Mouse (Mus musculus) cerebellum, adult 2 months (tissue): ENCODE results near the gene Apc2. TPM values are rescaled to one million over a fixed set of nuclear protein-coding genes. Genes with fewer than 3 reads are reported as not detected.

Source experiments
- DNase-seq, 2 experiments: peaks; one replicate each; pipeline ENCODE4 v3.0.0; 2021
- H3K27ac ChIP-seq: fragments of 200-500 bp; 2 replicates; pipeline ENCODE4 v1.5.1; 2012; ENCODE audit warnings: low read length, control low read depth, inconsistent platforms; ENCODE audit not compliant: insufficient read depth
- H3K27me3 ChIP-seq: fragments of 200-500 bp; 2 replicates; pipeline ENCODE4 v1.6.1; 2012; ENCODE audit warnings: inconsistent platforms, mild to moderate bottlenecking, low read length, moderate library complexity; ENCODE audit not compliant: control insufficient read depth, insufficient read depth
- H3K4me1 ChIP-seq: fragments of 200-500 bp; 2 replicates; pipeline ENCODE4 v1.6.1; 2011; ENCODE audit warnings: low read length; ENCODE audit not compliant: control insufficient read depth, insufficient read depth
- H3K4me3 ChIP-seq: fragments of 200-500 bp; replicated peaks from 2 replicates; pipeline ENCODE3; 2011; ENCODE audit warnings: mild to moderate bottlenecking, low read depth, low read length, control low read depth; ENCODE audit not compliant: insufficient read depth
- CTCF ChIP-seq: fragments of 200-500 bp; IDR thresholded peaks from 2 replicates; pipeline ENCODE4 v1.5.1; 2011; ENCODE audit warnings: low read depth, mild to moderate bottlenecking, control low read depth, low read length, moderate library complexity, borderline replicate concordance; ENCODE audit not compliant: insufficient read depth
- POLR2A ChIP-seq: fragments of 200-500 bp; IDR thresholded peaks from 2 replicates; pipeline ENCODE4 v1.6.1; 2011; ENCODE audit warnings: low read length, control low read depth, borderline replicate concordance; ENCODE audit not compliant: insufficient read depth
- WGBS: fragments of 180-500 bp; shearing (Covaris S2); methylation state at CpG from one replicate; pipeline ENCODE4 v1.1.7; 2018; 5-methylcytosine and 5-hydroxymethylcytosine counted together
- polyA plus RNA-seq: library from polyadenylated mRNA; depleted of rRNA; stranded (reverse); fragments of >200 nt; gene quantifications from 2 replicates; pipeline ENCODE4 v1.2.3, GENCODE M21; 2012

Apc2 gene
- polyA plus RNA-seq, 1 experiment, result 67.1 TPM

DNA sequence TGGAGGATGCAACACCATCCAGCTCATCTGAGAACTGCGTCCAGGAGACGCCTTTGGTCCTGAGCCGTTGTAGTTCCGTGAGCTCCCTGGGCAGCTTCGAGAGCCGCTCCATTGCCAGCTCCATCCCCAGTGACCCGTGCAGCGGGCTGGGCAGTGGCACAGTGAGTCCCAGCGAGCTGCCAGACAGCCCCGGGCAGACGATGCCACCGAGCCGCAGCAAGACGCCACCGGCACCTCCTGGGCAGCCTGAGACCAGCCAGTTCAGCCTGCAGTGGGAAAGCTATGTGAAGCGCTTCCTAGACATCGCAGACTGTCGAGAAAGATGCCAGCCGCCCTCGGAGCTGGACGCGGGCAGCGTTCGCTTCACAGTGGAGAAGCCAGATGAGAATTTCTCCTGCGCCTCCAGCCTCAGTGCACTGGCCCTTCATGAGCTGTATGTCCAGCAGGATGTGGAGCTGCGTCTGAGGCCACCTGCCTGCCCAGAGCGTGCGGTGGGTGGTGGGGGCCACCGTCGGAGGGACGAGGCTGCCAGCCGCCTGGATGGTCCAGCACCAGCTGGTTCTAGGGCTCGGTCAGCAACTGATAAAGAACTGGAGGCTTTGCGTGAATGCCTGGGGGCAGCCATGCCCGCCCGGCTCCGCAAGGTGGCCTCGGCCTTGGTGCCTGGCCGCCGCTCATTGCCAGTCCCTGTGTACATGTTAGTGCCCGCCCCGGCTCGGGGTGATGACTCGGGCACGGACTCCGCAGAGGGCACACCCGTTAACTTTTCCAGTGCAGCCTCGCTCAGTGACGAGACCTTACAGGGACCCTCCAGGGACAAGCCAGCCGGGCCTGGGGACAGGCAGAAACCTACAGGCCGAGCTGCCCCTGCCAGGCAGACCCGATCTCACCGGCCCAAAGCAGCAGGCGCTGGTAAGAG is 17.1 kb downstream of the Apc2 start:
- WGBS, result 35% methylated on average over 54 of the region's 54 CpGs
- no peaks in the 10 kb centered on the region for H3K27me3 ChIP-seq
- peaks cover 54% of the 10 kb centered on the region for H3K4me1 ChIP-seq
- no peak for TF ChIP-seq POLR2A
- TF ChIP-seq CTCF, result no peak
- no peak overlapping the region for H3K4me3 ChIP-seq
- H3K27ac ChIP-seq, result peak overlapping the region; percentile 23; the same call in 1 of the 2 replicates
- peak; percentile 65 to 70 for DNase-seq

DNA sequence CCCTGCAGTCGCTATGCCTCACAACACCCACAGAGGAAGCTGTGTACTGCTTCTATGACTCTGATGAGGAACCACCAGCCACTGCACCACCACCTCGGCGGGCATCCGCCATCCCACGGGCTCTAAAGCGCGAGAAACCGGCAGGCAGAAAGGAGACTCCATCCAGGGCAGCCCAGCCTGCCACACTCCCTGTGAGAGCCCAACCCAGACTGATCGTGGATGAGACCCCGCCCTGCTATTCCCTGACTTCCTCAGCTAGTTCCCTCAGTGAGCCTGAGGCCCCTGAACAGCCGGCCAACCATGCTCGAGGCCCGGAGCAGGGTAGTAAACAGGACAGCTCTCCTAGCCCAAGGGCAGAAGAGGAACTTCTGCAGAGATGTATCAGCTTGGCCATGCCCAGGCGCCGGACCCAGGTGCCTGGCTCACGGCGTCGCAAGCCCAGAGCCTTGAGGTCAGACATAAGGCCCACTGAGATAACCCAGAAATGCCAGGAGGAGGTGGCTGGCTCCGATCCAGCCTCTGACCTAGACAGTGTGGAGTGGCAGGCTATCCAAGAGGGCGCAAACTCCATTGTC is 17.9 kb downstream of the Apc2 start:
- H3K4me1 ChIP-seq, result peaks cover 55% of the 10 kb centered on the region
- H3K27me3 ChIP-seq, result no peaks in the 10 kb centered on the region
- peak; percentile 74 to 76 for DNase-seq
- 32% methylated on average over 20 of the region's 20 CpGs for WGBS
- 0 out of 2 replicates have a peak overlapping the region, but pooled peaks have one; percentile 7 for H3K27ac ChIP-seq
- H3K4me3 ChIP-seq, result no peak overlapping the region
- TF ChIP-seq POLR2A, result no peak
- no peak for TF ChIP-seq CTCF

GRCm38 (mm10) chr10:80314494-80315001 is 18.8 kb downstream of the Apc2 start:
- H3K27ac ChIP-seq, result 0 out of 2 replicates have a peak overlapping the region, but pooled peaks have one; percentile 7
- H3K27me3 ChIP-seq, result no peaks in the 10 kb centered on the region
- peaks cover 58% of the 10 kb centered on the region for H3K4me1 ChIP-seq
- TF ChIP-seq POLR2A (no peak), CTCF (no peak)
- peak in 1 of 2 experiments; percentile 41 for DNase-seq
- WGBS, result 51% methylated on average over 16 of the region's 16 CpGs
- H3K4me3 ChIP-seq, result no peak overlapping the region

GRCm38 (mm10) chr10:80315315-80315714 is 19.5 kb downstream of the Apc2 start:
- Histone ChIP-seq H3K4me1 (peaks cover 59% of the 10 kb centered on the region), H3K4me3 (no peak overlapping the region), H3K27me3 (no peaks in the 10 kb centered on the region), H3K27ac (no peak overlapping the region)
- 62% methylated on average over 27 of the region's 27 CpGs for WGBS
- no peak for TF ChIP-seq CTCF
- TF ChIP-seq POLR2A, result no peak
- DNase-seq, result peak in 1 of 2 experiments; percentile 33

DNA sequence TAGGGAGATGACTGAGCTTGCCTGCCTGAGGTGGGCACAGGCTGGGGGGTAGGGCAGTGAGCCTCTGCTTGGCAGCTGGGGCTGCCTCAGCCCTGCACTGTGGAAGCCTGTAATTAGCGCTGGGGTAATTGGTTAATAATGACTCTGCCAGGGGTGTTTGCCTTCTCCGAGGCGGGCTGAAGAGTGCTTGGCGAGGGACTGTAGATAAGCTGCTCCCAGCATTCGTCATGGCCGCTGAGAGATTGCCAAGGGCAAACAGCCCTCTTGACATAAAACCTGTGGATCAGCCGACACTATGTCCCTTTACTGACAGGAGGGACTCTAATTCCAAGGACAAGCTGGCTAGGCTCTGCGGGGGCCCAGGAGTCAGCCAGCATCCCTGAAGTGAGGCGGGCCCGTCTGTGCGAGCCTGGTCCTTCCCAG is 20.6 kb downstream of the Apc2 start:
- H3K4me3 ChIP-seq, result no peak overlapping the region
- no peak overlapping the region for H3K27ac ChIP-seq
- TF ChIP-seq POLR2A (no peak), CTCF (no peak)
- no peaks in the 10 kb centered on the region for H3K27me3 ChIP-seq
- H3K4me1 ChIP-seq, result peaks cover 58% of the 10 kb centered on the region
- DNase-seq, result no peak
- WGBS, result 10% methylated on average over 11 of the region's 11 CpGs

GRCm38 (mm10) chr10:80317011-80317410 is 21.2 kb downstream of the Apc2 start:
- Histone ChIP-seq H3K27ac (no peak overlapping the region), H3K4me1 (peaks cover 52% of the 10 kb centered on the region), H3K4me3 (no peak overlapping the region), H3K27me3 (no peaks in the 10 kb centered on the region)
- TF ChIP-seq POLR2A, result no peak
- no peak for TF ChIP-seq CTCF
- WGBS, result 27% methylated on average over 10 of the region's 10 CpGs
- DNase-seq, result no peak

DNA sequence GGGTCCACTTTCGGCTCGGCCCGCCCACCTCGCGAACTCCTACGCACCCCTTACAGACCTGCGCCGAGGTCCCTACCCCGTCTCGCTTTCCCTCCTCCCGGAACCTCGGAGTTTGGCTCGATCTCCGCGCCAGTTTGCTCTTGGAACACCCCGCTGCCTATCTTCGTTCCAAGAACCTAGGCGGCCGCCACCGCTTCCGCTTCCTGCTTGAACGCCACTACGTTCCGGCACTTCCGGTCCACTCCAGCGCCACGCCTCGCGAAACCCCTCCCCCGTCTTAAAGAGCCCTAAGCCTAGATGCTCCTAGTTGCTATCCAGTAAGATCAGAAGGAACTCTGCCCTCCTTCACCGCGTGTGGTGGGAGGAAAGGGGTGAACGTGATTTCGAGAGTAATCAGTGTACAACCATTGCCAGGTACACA is 24.6 kb downstream of the Apc2 start, which contains the start of gene 2310011J03Rik:
2310011J03Rik (minus strand) TSS at position 198 of the 421 bp plus-strand sequence.
- peak; percentile 61; the same call in 1 of the 2 replicates for TF ChIP-seq POLR2A
- TF ChIP-seq CTCF, result no peak
- Histone ChIP-seq H3K4me3 (peak within 1 kb of the TSS; percentile 90), H3K27me3 (no peaks in the 10 kb centered on the region), H3K27ac (peak within 1 kb of the TSS; percentile 59), H3K4me1 (peaks cover 26% of the 10 kb centered on the region)
- WGBS, result under 1% methylated on average over 34 of the region's 34 CpGs
- DNase-seq, result peak; percentile 89 to 91
